In the genomic region with DNA sequence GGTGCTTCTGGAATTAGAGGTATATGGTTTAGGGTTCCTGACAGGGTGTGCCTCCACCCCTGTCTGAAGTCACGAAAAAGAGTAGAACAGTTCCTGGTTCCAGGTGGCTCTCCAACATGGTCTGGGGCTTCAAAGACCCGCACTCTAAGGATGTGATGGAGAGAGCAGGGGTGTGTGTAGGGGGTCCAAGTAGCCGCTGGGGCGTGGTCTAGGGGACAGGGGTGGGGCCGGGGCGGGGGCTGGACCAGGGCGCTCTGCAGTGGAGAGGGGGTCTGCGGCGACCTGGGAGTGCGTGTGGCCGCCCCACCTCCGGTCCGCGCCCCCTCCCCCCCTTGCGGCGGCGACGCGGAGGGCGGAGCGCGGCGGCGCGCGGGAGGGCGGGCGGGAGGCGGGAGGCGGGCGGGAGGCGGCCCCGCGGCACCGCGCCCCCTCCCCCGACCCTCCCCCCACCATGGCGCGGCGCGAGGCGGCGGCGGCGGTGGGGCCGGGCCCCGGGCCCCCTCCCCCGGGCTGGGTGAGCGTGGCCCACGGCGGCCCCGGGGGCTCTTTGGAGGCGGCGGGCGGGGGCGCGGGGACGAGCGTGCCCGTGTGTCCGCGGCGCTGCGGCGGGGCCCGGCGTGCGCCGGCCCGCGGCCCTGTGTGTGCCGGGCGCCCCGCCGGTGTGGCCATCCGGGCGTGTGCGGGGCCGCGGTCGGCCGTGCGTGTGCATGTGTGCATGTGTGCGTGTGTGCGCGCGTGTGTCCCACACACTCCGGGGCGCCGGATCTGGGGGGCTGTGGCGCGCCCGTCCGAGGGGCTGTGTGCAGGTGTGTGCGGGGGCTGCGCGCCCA, we compare ENCODE assay signal across 8 mouse cellular contexts. TPM values are rescaled to one million over a fixed set of nuclear protein-coding genes. Genes with fewer than 3 reads are reported as not detected.
A peak's percentile ranks its signal among the peaks of the same experiment; 100 is the strongest.
DNase-seq lines count a peak whose midpoint lies in the region; ATAC-seq and TF ChIP-seq lines count a peak whose summit lies in the region.

A gene (plus strand): TSS at position 450 of the 830 bp plus-strand sequence.

- intact Hi-C loops in left cerebral cortex, postnatal 10 days (cut with DNase I), result no loop called here

- no peaks in the 10 kb centered on the region for H3K9me3 ChIP-seq in heart, embryonic 12.5 days (replicated peaks)
- no peaks in the 10 kb centered on the region for H3K9me3 ChIP-seq in forebrain, embryonic 13.5 days (replicated peaks)
- no peaks in the 10 kb centered on the region for H3K9me3 ChIP-seq in midbrain, postnatal 0 days (ENCODE audit: low read length)

- under 1% methylated on average over 33 of the region's 97 CpGs for WGBS in heart, embryonic 12.5 days
- WGBS in forebrain, embryonic 13.5 days, result under 1% methylated on average over 30 of the region's 97 CpGs
- WGBS in midbrain, postnatal 0 days, result 0% methylated on average over 26 of the region's 97 CpGs

- TF ChIP-seq POLR2A in brain, embryonic 14.5 days (IDR thresholded peaks at IDR 0.05; ENCODE audit: borderline replicate concordance, extremely low read depth, insufficient read depth, insufficient read length, poor library complexity, severe bottlenecking), result no peak

- peaks cover 13% of the 10 kb centered on the region for H3K4me1 ChIP-seq in heart, embryonic 12.5 days (replicated peaks)
- peaks cover 21% of the 10 kb centered on the region for H3K4me1 ChIP-seq in forebrain, embryonic 13.5 days
- H3K4me1 ChIP-seq in midbrain, postnatal 0 days (ENCODE audit: insufficient read depth, low read length), result peaks cover 4% of the 10 kb centered on the region; the same call in 1 of the 2 replicates

- no peak within 1 kb of the TSS for H3K27ac ChIP-seq in heart, embryonic 12.5 days (ENCODE audit: poor library complexity, severe bottlenecking)
- H3K27ac ChIP-seq in forebrain, embryonic 13.5 days, result peak within 1 kb of the TSS; percentile 69
- H3K27ac ChIP-seq in midbrain, postnatal 0 days (ENCODE audit: low read depth, low read length), result peak within 1 kb of the TSS; percentile 67

- DNase-seq in heart, adult 8-10 months (ENCODE audit: low spot score), result no peak
- DNase-seq in CD4-positive helper T cell, adult 2 months (ENCODE audit: low read depth, low spot score), result peak; percentile 47
- peak; percentile 54 for DNase-seq in brain, embryonic 14.5 days (ENCODE audit: low read depth)
- DNase-seq in left cerebral cortex, postnatal 10 days (ENCODE audit: extremely low spot score in 1 of 2, low spot score in 2 of 2), result peak in 1 of 2 experiments; percentile 68
- peak; percentile 41 for DNase-seq in midbrain, postnatal 0 days (ENCODE audit: low spot score)
- no peak for DNase-seq in gastrocnemius, postnatal 4 days (ENCODE audit: low spot score in 2 of 2)

- H3K27me3 ChIP-seq in heart, embryonic 12.5 days (replicated peaks), result no peaks in the 10 kb centered on the region
- H3K27me3 ChIP-seq in forebrain, embryonic 13.5 days, result no peaks in the 10 kb centered on the region
- H3K27me3 ChIP-seq in midbrain, postnatal 0 days (ENCODE audit: insufficient read depth, low read length), result no peaks in the 10 kb centered on the region

- H3K4me3 ChIP-seq in heart, embryonic 12.5 days, result peak within 1 kb of the TSS; percentile 79
- H3K4me3 ChIP-seq in forebrain, embryonic 13.5 days, result peak within 1 kb of the TSS; percentile 87
- H3K4me3 ChIP-seq in midbrain, postnatal 0 days (ENCODE audit: low read depth, low read length), result peak within 1 kb of the TSS; percentile 82

- TF ChIP-seq CTCF in brain, embryonic 14.5 days (IDR thresholded peaks at IDR 0.05; ENCODE audit: borderline replicate concordance, extremely low read depth, insufficient read depth, insufficient read length), result no peak
- no peak for TF ChIP-seq CTCF in midbrain, postnatal 0 days (IDR thresholded peaks at IDR 0.05)

- peak within 1 kb of the TSS; percentile 91 for H3K4me2 ChIP-seq in heart, embryonic 12.5 days
- H3K4me2 ChIP-seq in forebrain, embryonic 13.5 days, result peak within 1 kb of the TSS; percentile 86
- H3K4me2 ChIP-seq in midbrain, postnatal 0 days (ENCODE audit: low read depth, low read length, poor library complexity, severe bottlenecking), result peak within 1 kb of the TSS; percentile 76

- H3K36me3 ChIP-seq in heart, embryonic 12.5 days, result no peaks in the 10 kb centered on the region; the same call in none of the 2 replicates
- H3K36me3 ChIP-seq in forebrain, embryonic 13.5 days (ENCODE audit: poor library complexity, severe bottlenecking), result peaks cover 25% of the 10 kb centered on the region
- peaks cover 9% of the 10 kb centered on the region; the same call in 1 of the 2 replicates for H3K36me3 ChIP-seq in midbrain, postnatal 0 days (ENCODE audit: insufficient read depth, low read length)

- peak within 1 kb of the TSS; percentile 94 for H3K9ac ChIP-seq in heart, embryonic 12.5 days
- peak within 1 kb of the TSS; percentile 88 for H3K9ac ChIP-seq in forebrain, embryonic 13.5 days
- peak within 1 kb of the TSS; percentile 76 for H3K9ac ChIP-seq in midbrain, postnatal 0 days (replicated peaks; ENCODE audit: low read length, poor library complexity, severe bottlenecking)

- peak; percentile 66 for ATAC-seq in heart, embryonic 12.5 days (ENCODE audit: insufficient number of reproducible peaks, low FRiP score)
- ATAC-seq in forebrain, embryonic 13.5 days, result peak; percentile 78
- ATAC-seq in midbrain, postnatal 0 days (ENCODE audit: low FRiP score), result peak; percentile 71

RNA-seq across cellular contexts. Expression of the gene that starts here (rescaled TPM):
- 1.5 and 2.0 TPM in 2 replicates for polyA plus RNA-seq in heart, embryonic 12.5 days (2016; fragmentation: Nextera tagmentation; extraction: Ambion mirVana)
- under 1 TPM; 0.43 to 0.82 (median 0.61) TPM for total RNA-seq in heart, adult 8-10 months (2022)
- 61.1 and 87.9 TPM in 2 replicates for polyA plus RNA-seq in brain, embryonic 14.5 days (2012; rRNA removed)
- 5.9 and 6.1 TPM in 2 replicates for polyA plus RNA-seq in forebrain, embryonic 13.5 days (2015; fragmentation: Nextera tagmentation; extraction: Ambion mirVana)
- total RNA-seq in left cerebral cortex, postnatal 10 days (2021), result 100 to 1,000 TPM; 106 to 112 TPM
- 132 and 137 TPM in 2 replicates for total RNA-seq in midbrain, postnatal 0 days (2014; rRNA removed)
- 18.4 and 20.6 TPM in 2 replicates for polyA plus RNA-seq in midbrain, postnatal 0 days (2015; fragmentation: Nextera tagmentation; extraction: Ambion mirVana)
- total RNA-seq in gastrocnemius, postnatal 4 days (2021), result 1 to 10 TPM; 3.3 to 3.6 TPM

Comparison
In these comparisons a context has a peak if more than half of its experiments do, and no peak if none do; other contexts are left out.
1. RNA of the gene that starts here (total RNA-seq): 132 to 137 TPM in midbrain, postnatal 0 days and 106 to 112 TPM in left cerebral cortex, postnatal 10 days; 3.3 to 3.6 TPM in gastrocnemius, postnatal 4 days and 0.43 to 0.82 TPM in heart, adult 8-10 months; every median in the first group is over 10 times any median in the second.
2. DNase-seq: peak in CD4-positive helper T cell, adult 2 months (single experiment), brain, embryonic 14.5 days (single experiment) and midbrain, postnatal 0 days (single experiment); none in heart, adult 8-10 months (single experiment) and gastrocnemius, postnatal 4 days (0 of 2).
3. Peak in every context shown above with its lines, with median percentiles within 50 percentile points of each other: ATAC-seq, H3K4me2 ChIP-seq, H3K4me3 ChIP-seq and H3K9ac ChIP-seq.